Mouse (Mus musculus): ENCODE measurements around the gene Cyb5r2. TPM values are rescaled to one million over a fixed set of nuclear protein-coding genes. Genes with fewer than 3 reads are reported as not detected.
A peak's percentile ranks its signal among the peaks of the same experiment; 100 is the strongest.

Gene Cyb5r2
- 0.11 and 0.12 TPM in 2 replicates for polyA plus RNA-seq (2014; fragmentation: Nextera tagmentation; extraction: Ambion mirVana)

- H3K4me2 ChIP-seq (replicated peaks): peak within 1 kb of the TSS; percentile 49
- peak within 1 kb of the TSS; percentile 21; the same call in 1 of the 2 replicates for H3K9ac ChIP-seq
- DNase-seq (ENCODE audit: low spot score) (no peak), ATAC-seq (ENCODE audit: low FRiP score) (peak; percentile 69)
- H3K36me3 ChIP-seq (replicated peaks; ENCODE audit: control insufficient read depth, insufficient read depth): no peaks in the 10 kb centered on the region
- H3K4me3 ChIP-seq (replicated peaks; ENCODE audit: low read length): 0 out of 2 replicates have a peak within 1 kb of the TSS, but pooled peaks have one; percentile 9
- WGBS: 19% methylated on average over 23 of the region's 23 CpGs
- 0 out of 2 replicates have a peak, but pooled peaks cover 2% of the 10 kb centered on the region for H3K27me3 ChIP-seq (ENCODE audit: control insufficient read depth, insufficient read depth, low read length)
- H3K27ac ChIP-seq: no peak within 1 kb of the TSS
- no peaks in the 10 kb centered on the region for H3K4me1 ChIP-seq (replicated peaks; ENCODE audit: control insufficient read depth, insufficient read depth, low read length)
- no peaks in the 10 kb centered on the region for H3K9me3 ChIP-seq (ENCODE audit: control insufficient read depth, low read length)
Observed at GRCm38 (mm10) chr7:107757308-107758151, at the start of gene Cyb5r2. Cyb5r2 (minus strand) TSS chr7:107758032.

DNA sequence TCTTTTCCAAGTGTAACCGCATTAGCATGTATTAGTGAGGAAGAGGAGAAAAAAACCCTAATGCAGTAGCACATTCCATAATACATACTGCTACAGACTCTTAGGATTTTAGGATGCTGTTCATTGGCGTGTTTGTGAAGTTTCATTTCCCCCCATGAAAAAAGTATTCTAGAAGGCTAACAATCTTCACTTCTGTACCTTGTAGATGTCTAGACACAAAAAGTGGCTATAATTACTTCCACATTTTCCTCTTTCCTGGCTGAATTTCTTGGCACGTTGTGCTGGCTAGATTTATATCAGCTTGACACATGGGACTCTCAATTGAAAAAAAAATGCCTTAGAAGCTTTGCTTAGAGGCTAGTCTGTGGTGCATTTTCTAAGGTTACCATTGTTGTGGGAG, 44.3 kb upstream of the Cyb5r2 start:
- no peaks in the 10 kb centered on the region for H3K4me1 ChIP-seq (replicated peaks; ENCODE audit: control insufficient read depth, insufficient read depth, low read length)
- ATAC-seq (ENCODE audit: low FRiP score) (no peak), DNase-seq (ENCODE audit: low spot score) (no peak)
- H3K9me3 ChIP-seq (ENCODE audit: control insufficient read depth, low read length): peaks cover 4% of the 10 kb centered on the region; the same call in 1 of the 2 replicates
- WGBS: 84% methylated on average over 3 of the region's 3 CpGs
- H3K9ac ChIP-seq: no peak overlapping the region
- H3K4me2 ChIP-seq (replicated peaks): no peak overlapping the region
- H3K27me3 ChIP-seq (ENCODE audit: control insufficient read depth, insufficient read depth, low read length): no peaks in the 10 kb centered on the region
- no peaks in the 10 kb centered on the region for H3K36me3 ChIP-seq (replicated peaks; ENCODE audit: control insufficient read depth, insufficient read depth)
- no peak overlapping the region for H3K27ac ChIP-seq
- no peak overlapping the region for H3K4me3 ChIP-seq (replicated peaks; ENCODE audit: low read length)

GRCm38 (mm10) chr7:107801108-107801507, 43.3 kb upstream of the Cyb5r2 start, which contains the start of gene Ovch2:
Ovch2 (minus strand) TSS chr7:107801208.
- H3K4me1 ChIP-seq (replicated peaks; ENCODE audit: control insufficient read depth, insufficient read depth, low read length): no peaks in the 10 kb centered on the region
- no peaks in the 10 kb centered on the region for H3K36me3 ChIP-seq (replicated peaks; ENCODE audit: control insufficient read depth, insufficient read depth)
- H3K9me3 ChIP-seq (ENCODE audit: control insufficient read depth, low read length): peaks cover 3% of the 10 kb centered on the region; the same call in 1 of the 2 replicates
- H3K4me2 ChIP-seq (replicated peaks): no peak within 1 kb of the TSS
- no peak within 1 kb of the TSS for H3K9ac ChIP-seq
- H3K27me3 ChIP-seq (ENCODE audit: control insufficient read depth, insufficient read depth, low read length): no peaks in the 10 kb centered on the region
- no peak within 1 kb of the TSS for H3K4me3 ChIP-seq (replicated peaks; ENCODE audit: low read length)
- DNase-seq (ENCODE audit: low spot score): no peak
- no peak for ATAC-seq (ENCODE audit: low FRiP score)
- no peak within 1 kb of the TSS for H3K27ac ChIP-seq
- 97% methylated on average over 2 of the region's 2 CpGs for WGBS

DNA sequence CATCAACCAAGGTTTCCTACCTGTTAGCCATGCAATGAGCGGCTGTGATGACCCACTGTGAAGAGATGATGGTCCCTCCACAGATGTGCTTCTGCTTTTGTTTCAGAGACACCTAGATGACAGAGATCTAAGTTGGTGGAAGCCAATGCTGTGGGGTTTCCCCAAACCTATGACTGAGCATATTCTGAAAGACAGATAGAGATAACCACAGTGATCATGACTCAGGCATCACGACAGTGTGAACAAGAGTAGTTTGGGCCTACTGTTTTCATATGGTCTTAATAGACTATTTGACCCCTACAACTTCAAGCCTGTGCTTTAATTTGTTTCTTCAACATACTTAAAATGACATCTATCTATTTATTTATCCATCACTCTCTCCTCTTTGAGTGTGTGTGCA, 38.7 kb upstream of the Cyb5r2 start:
- Histone ChIP-seq H3K36me3 (replicated peaks; ENCODE audit: control insufficient read depth, insufficient read depth) (no peaks in the 10 kb centered on the region), H3K27ac (no peak overlapping the region), H3K9ac (no peak overlapping the region), H3K27me3 (ENCODE audit: control insufficient read depth, insufficient read depth, low read length) (no peaks in the 10 kb centered on the region), H3K4me2 (replicated peaks) (no peak overlapping the region), H3K4me1 (replicated peaks; ENCODE audit: control insufficient read depth, insufficient read depth, low read length) (no peaks in the 10 kb centered on the region), H3K4me3 (replicated peaks; ENCODE audit: low read length) (no peak overlapping the region), H3K9me3 (ENCODE audit: control insufficient read depth, low read length) (no peaks in the 10 kb centered on the region)
- DNase-seq (ENCODE audit: low spot score) (no peak), ATAC-seq (ENCODE audit: low FRiP score) (no peak)
- WGBS: 85% methylated on average over 2 of the region's 2 CpGs

DNA sequence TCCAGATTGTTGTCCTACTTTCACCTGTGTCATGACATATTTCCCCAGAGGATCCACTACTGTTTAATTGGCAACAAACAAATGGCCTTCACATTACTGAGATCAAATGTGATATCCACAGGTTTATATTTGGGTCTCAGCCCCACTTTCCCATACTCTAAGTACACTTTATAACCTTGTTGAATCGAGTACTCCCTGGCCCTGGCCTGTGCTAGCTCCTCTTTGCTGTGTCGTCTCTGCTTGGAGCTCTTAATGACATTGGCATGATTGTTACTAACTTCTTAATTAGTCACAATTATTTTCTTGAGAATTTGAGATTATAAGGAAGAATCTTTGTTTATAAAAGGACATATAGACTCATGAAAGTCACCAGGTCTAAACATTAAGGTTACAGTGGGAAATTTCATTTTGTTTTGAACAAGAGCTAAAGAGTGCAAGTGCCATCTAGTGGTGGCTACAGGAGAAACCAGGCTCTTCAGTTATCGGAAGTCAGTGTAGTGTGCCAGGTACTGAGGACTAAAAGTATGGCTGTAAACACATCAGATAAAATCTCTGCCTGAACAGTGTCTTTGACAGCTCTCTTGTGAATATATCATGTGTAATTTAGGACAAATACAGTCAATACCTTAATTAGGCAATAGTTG, 30.3 kb upstream of the Cyb5r2 start:
- no peak overlapping the region for H3K4me3 ChIP-seq (replicated peaks; ENCODE audit: low read length)
- H3K4me1 ChIP-seq (replicated peaks; ENCODE audit: control insufficient read depth, insufficient read depth, low read length): no peaks in the 10 kb centered on the region
- H3K36me3 ChIP-seq (replicated peaks; ENCODE audit: control insufficient read depth, insufficient read depth): no peaks in the 10 kb centered on the region
- no peak overlapping the region for H3K9ac ChIP-seq
- DNase-seq (ENCODE audit: low spot score) (peak; percentile 74), ATAC-seq (ENCODE audit: low FRiP score) (peak; percentile 46; the same call in 1 of the 2 replicates)
- H3K4me2 ChIP-seq (replicated peaks): no peak overlapping the region
- no peak overlapping the region for H3K27ac ChIP-seq
- WGBS: 62% methylated on average over 3 of the region's 3 CpGs
- no peaks in the 10 kb centered on the region for H3K27me3 ChIP-seq (ENCODE audit: control insufficient read depth, insufficient read depth, low read length)
- no peaks in the 10 kb centered on the region for H3K9me3 ChIP-seq (ENCODE audit: control insufficient read depth, low read length)

DNA sequence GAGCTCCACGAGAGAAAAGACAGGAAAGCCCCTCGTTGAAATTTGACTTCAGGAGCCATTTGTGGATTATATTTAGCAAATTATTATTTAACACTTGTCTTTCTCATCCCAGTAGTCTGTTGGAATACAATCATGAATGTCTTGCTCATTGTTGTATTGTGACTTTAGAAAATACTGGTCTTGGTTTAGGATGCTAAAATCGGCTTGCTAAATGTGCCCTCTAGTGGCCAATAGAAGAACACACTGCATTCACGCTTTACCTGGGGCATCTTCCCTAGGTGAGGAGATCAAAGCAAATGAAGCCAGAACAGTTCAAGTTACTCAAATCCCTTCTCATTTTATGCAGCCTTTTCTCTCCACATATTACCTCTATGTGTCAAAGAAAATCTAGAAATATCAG, 21.8 kb upstream of the Cyb5r2 start:
- no peak overlapping the region for H3K4me3 ChIP-seq (replicated peaks; ENCODE audit: low read length)
- WGBS: 49% methylated on average over 4 of the region's 4 CpGs
- no peaks in the 10 kb centered on the region for H3K27me3 ChIP-seq (ENCODE audit: control insufficient read depth, insufficient read depth, low read length)
- DNase-seq (ENCODE audit: low spot score) (peak; percentile 74), ATAC-seq (ENCODE audit: low FRiP score) (no peak)
- H3K4me2 ChIP-seq (replicated peaks): no peak overlapping the region
- H3K27ac ChIP-seq: no peak overlapping the region
- no peaks in the 10 kb centered on the region for H3K9me3 ChIP-seq (ENCODE audit: control insufficient read depth, low read length)
- no peaks in the 10 kb centered on the region for H3K36me3 ChIP-seq (replicated peaks; ENCODE audit: control insufficient read depth, insufficient read depth)
- H3K4me1 ChIP-seq (replicated peaks; ENCODE audit: control insufficient read depth, insufficient read depth, low read length): no peaks in the 10 kb centered on the region
- H3K9ac ChIP-seq: no peak overlapping the region

DNA sequence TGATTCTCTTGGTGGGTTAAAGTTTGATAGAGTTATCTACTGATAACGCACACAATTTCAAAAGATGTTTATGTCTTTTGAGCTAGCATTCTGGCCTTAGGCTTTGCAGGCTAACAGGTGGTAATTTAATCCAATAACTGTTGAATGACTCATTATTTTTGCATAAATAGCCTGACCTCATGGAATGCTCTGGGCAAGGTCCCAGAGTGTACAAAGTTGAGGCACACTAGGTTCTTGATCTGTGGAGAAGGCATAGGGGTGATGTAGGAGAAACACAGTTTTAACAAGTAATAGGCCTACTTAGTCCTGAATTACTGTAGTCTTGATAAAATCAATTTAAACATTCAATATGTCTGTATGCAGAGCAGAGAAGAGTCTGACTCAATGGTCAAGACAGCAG, 20.4 kb upstream of the Cyb5r2 start:
- 90% methylated on average over 1 of the region's 1 CpGs for WGBS
- Histone ChIP-seq H3K4me1 (replicated peaks; ENCODE audit: control insufficient read depth, insufficient read depth, low read length) (no peaks in the 10 kb centered on the region), H3K9me3 (ENCODE audit: control insufficient read depth, low read length) (no peaks in the 10 kb centered on the region), H3K4me2 (replicated peaks) (no peak overlapping the region), H3K4me3 (replicated peaks; ENCODE audit: low read length) (no peak overlapping the region), H3K36me3 (replicated peaks; ENCODE audit: control insufficient read depth, insufficient read depth) (no peaks in the 10 kb centered on the region), H3K27ac (no peak overlapping the region), H3K27me3 (ENCODE audit: control insufficient read depth, insufficient read depth, low read length) (no peaks in the 10 kb centered on the region), H3K9ac (no peak overlapping the region)
- DNase-seq (ENCODE audit: low spot score): no peak
- no peak for ATAC-seq (ENCODE audit: low FRiP score)

DNA sequence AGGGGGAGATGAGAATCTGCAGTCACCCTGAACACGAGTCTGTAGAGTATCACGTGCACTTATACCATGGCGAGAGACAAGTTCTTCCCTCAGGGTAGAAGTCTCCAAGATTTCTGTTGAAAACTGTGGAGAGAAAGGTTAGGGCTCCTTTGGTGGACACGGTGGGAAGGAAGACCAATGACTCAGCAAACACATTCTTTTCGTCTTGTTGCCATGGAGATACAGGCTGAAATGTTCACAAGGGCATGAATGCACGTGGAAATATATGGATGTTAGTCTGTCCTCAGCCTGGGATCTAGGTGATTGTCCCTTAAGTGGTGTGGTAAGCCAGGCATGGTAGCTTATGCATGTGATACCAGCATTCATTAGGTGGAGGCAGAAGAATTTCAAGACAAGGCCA, 13.0 kb upstream of the Cyb5r2 start:
- H3K27me3 ChIP-seq (ENCODE audit: control insufficient read depth, insufficient read depth, low read length): no peaks in the 10 kb centered on the region
- no peak overlapping the region for H3K4me2 ChIP-seq (replicated peaks)
- H3K9me3 ChIP-seq (ENCODE audit: control insufficient read depth, low read length): no peaks in the 10 kb centered on the region
- no peak overlapping the region for H3K27ac ChIP-seq
- DNase-seq (ENCODE audit: low spot score) (no peak), ATAC-seq (ENCODE audit: low FRiP score) (no peak)
- no peak overlapping the region for H3K4me3 ChIP-seq (replicated peaks; ENCODE audit: low read length)
- WGBS: 48% methylated on average over 6 of the region's 6 CpGs
- no peaks in the 10 kb centered on the region for H3K4me1 ChIP-seq (replicated peaks; ENCODE audit: control insufficient read depth, insufficient read depth, low read length)
- no peak overlapping the region for H3K9ac ChIP-seq
- H3K36me3 ChIP-seq (replicated peaks; ENCODE audit: control insufficient read depth, insufficient read depth): no peaks in the 10 kb centered on the region

GRCm38 (mm10) chr7:107756748-107757147, 1.1 kb downstream of the Cyb5r2 start:
- WGBS: 95% methylated on average over 2 of the region's 2 CpGs
- DNase-seq (ENCODE audit: low spot score): no peak

More at GRCm38 (mm10) chr7:107756748-107757147, 1.1 kb downstream of the Cyb5r2 start:
- Histone ChIP-seq H3K27ac (no peak overlapping the region), H3K9ac (no peak overlapping the region), H3K9me3 (ENCODE audit: control insufficient read depth, low read length) (no peaks in the 10 kb centered on the region), H3K27me3 (ENCODE audit: control insufficient read depth, insufficient read depth, low read length) (0 out of 2 replicates have a peak, but pooled peaks cover 2% of the 10 kb centered on the region), H3K4me1 (replicated peaks; ENCODE audit: control insufficient read depth, insufficient read depth, low read length) (no peaks in the 10 kb centered on the region), H3K4me3 (replicated peaks; ENCODE audit: low read length) (no peak overlapping the region), H3K36me3 (replicated peaks; ENCODE audit: control insufficient read depth, insufficient read depth) (no peaks in the 10 kb centered on the region), H3K4me2 (replicated peaks) (no peak overlapping the region)
- ATAC-seq (ENCODE audit: low FRiP score): no peak
